Mouse (Mus musculus): ENCODE measurements around the gene Camkk1. TPM values are rescaled to one million over a fixed set of nuclear protein-coding genes. Genes with fewer than 3 reads are reported as not detected.

Gene Camkk1
- total RNA-seq (2014; rRNA removed; ENCODE audit: low replicate concordance) (0.62 and 4.9 TPM in 2 replicates), polyA plus RNA-seq (2015; fragmentation: Nextera tagmentation; extraction: Ambion mirVana) (0.68 and 1.1 TPM in 2 replicates)

- peak; percentile 94 for ATAC-seq (ENCODE audit: insufficient read depth, low read depth)
- Histone ChIP-seq H3K4me3 (ENCODE audit: low read depth, low read length) (peak within 1 kb of the TSS; percentile 54), H3K36me3 (replicated peaks; ENCODE audit: control insufficient read depth, insufficient read depth, low read length) (no peaks in the 10 kb centered on the region), H3K4me2 (ENCODE audit: low read depth, low read length) (peak within 1 kb of the TSS; percentile 93), H3K4me1 (ENCODE audit: control insufficient read depth, insufficient read depth) (peaks cover 4% of the 10 kb centered on the region), H3K9ac (replicated peaks; ENCODE audit: low read depth, low read length) (peak within 1 kb of the TSS; percentile 18), H3K27me3 (ENCODE audit: control insufficient read depth, insufficient read depth, low read length) (peaks cover 29% of the 10 kb centered on the region), H3K9me3 (replicated peaks; ENCODE audit: control insufficient read depth, low read length) (no peaks in the 10 kb centered on the region), H3K27ac (ENCODE audit: low read depth) (no peak within 1 kb of the TSS)
- under 1% methylated on average over 57 of the region's 57 CpGs for WGBS
- DNase-seq (ENCODE audit: low spot score) = peak; percentile 83
- TF ChIP-seq CTCF (IDR thresholded peaks at IDR 0.05; ENCODE audit: low read depth) = no peak
- TF ChIP-seq EP300 (IDR thresholded peaks at IDR 0.05; ENCODE audit: low read depth) = no peak
Measured at GRCm38 (mm10) chr11:73018471-73019146, at the start of gene Camkk1. Gene Camkk1 (plus strand): TSS chr11:73019008.

DNA sequence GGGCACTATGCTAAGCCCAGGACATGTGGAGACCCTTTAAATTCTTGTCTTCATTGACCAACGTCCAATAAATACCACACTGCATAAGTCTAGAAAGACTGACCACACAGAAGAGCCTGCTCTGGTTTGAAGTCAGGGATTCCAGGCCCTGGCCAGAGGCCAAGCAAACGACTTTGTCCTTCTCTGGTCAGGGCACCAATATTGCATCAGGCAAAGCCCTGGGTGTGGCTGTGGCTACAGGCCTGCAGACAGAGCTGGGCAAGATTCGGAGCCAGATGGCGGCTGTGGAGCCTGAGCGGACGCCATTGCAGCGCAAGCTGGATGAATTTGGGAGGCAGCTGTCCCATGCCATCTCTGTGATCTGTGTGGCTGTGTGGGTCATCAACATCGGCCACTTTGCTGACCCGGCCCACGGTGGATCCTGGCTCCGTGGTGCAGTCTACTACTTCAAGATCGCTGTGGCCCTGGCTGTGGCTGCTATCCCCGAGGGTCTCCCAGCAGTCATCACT lies 43.8 kb upstream of the Camkk1 start:
- H3K27ac ChIP-seq (ENCODE audit: low read depth) = no peak overlapping the region
- H3K9ac ChIP-seq (replicated peaks; ENCODE audit: low read depth, low read length) = no peak overlapping the region
- DNase-seq (ENCODE audit: low spot score) (no peak), ATAC-seq (ENCODE audit: insufficient read depth, low read depth) (no peak)
- 76% methylated on average over 13 of the region's 13 CpGs for WGBS
- no peak for TF ChIP-seq EP300 (IDR thresholded peaks at IDR 0.05; ENCODE audit: low read depth)
- no peak for TF ChIP-seq CTCF (IDR thresholded peaks at IDR 0.05; ENCODE audit: low read depth)
- no peaks in the 10 kb centered on the region for H3K27me3 ChIP-seq (ENCODE audit: control insufficient read depth, insufficient read depth, low read length)
- no peaks in the 10 kb centered on the region for H3K9me3 ChIP-seq (replicated peaks; ENCODE audit: control insufficient read depth, low read length)
- no peak overlapping the region for H3K4me3 ChIP-seq (ENCODE audit: low read depth, low read length)
- H3K4me1 ChIP-seq (ENCODE audit: control insufficient read depth, insufficient read depth) = no peaks in the 10 kb centered on the region
- H3K36me3 ChIP-seq (replicated peaks; ENCODE audit: control insufficient read depth, insufficient read depth, low read length) = no peaks in the 10 kb centered on the region
- H3K4me2 ChIP-seq (ENCODE audit: low read depth, low read length) = no peak overlapping the region

- Histone ChIP-seq H3K4me3 (ENCODE audit: low read depth, low read length) (no peak overlapping the region), H3K4me1 (ENCODE audit: control insufficient read depth, insufficient read depth) (no peaks in the 10 kb centered on the region), H3K9me3 (replicated peaks; ENCODE audit: control insufficient read depth, low read length) (no peaks in the 10 kb centered on the region), H3K4me2 (ENCODE audit: low read depth, low read length) (no peak overlapping the region), H3K9ac (replicated peaks; ENCODE audit: low read depth, low read length) (no peak overlapping the region), H3K36me3 (replicated peaks; ENCODE audit: control insufficient read depth, insufficient read depth, low read length) (no peaks in the 10 kb centered on the region), H3K27ac (ENCODE audit: low read depth) (no peak overlapping the region), H3K27me3 (ENCODE audit: control insufficient read depth, insufficient read depth, low read length) (no peaks in the 10 kb centered on the region)
- ATAC-seq (ENCODE audit: insufficient read depth, low read depth) (no peak), DNase-seq (ENCODE audit: low spot score) (no peak)
- TF ChIP-seq EP300 (IDR thresholded peaks at IDR 0.05; ENCODE audit: low read depth) (no peak), CTCF (IDR thresholded peaks at IDR 0.05; ENCODE audit: low read depth) (no peak)
- 81% methylated on average over 9 of the region's 9 CpGs for WGBS
Measured at GRCm38 (mm10) chr11:72982516-72982915, 36.3 kb upstream of the Camkk1 start.

DNA sequence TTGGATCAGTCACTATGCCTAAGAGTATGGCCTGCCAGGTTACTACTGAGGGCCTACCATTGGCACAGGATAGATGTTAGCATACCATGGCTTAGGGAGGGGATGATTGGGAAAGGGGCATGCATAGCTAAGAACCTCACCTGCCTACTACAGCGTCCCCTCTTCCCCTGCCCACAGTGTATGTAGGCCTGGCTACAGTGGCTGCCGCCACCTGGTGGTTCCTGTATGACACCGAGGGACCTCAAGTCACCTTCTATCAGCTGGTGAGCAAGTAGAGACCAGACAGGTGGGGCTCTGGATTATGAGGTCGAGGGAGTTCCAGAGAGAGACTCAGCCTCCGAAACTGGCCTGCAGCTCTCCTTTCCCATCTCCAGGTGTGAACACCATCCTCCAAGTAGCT lies 35.5 kb upstream of the Camkk1 start:
- WGBS = 45% methylated on average over 5 of the region's 5 CpGs
- H3K9me3 ChIP-seq (replicated peaks; ENCODE audit: control insufficient read depth, low read length) = no peaks in the 10 kb centered on the region

DNA sequence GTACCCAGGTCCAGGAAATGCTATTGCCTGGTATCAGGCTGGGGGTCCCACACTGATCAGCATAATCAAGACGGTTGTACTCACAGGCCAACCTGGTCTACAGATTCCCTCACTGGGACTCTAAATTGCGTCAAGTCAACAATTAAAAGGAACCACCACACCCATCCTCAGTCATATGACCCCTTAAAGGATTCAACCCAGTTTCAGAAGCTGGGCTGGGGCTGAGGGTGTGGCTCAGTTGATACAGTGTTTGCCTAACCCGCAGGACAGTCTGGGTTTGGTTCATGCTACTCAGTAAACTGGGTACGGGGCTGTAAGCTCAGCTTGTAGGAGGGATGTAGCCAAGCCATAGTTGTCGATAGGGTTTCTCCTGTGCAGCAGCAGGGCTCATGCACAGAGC lies 32.1 kb upstream of the Camkk1 start:
- ATAC-seq (ENCODE audit: insufficient read depth, low read depth) = no peak
- peaks cover 6% of the 10 kb centered on the region; the same call in 1 of the 2 replicates for H3K4me1 ChIP-seq (ENCODE audit: control insufficient read depth, insufficient read depth)
- no peak overlapping the region for H3K9ac ChIP-seq (replicated peaks; ENCODE audit: low read depth, low read length)
- DNase-seq (ENCODE audit: low spot score) = no peak
- TF ChIP-seq CTCF (IDR thresholded peaks at IDR 0.05; ENCODE audit: low read depth) (no peak), EP300 (IDR thresholded peaks at IDR 0.05; ENCODE audit: low read depth) (no peak)
- H3K27me3 ChIP-seq (ENCODE audit: control insufficient read depth, insufficient read depth, low read length) = no peaks in the 10 kb centered on the region
- WGBS = 76% methylated on average over 5 of the region's 5 CpGs
- no peak overlapping the region for H3K4me2 ChIP-seq (ENCODE audit: low read depth, low read length)
- no peaks in the 10 kb centered on the region for H3K9me3 ChIP-seq (replicated peaks; ENCODE audit: control insufficient read depth, low read length)
- H3K36me3 ChIP-seq (replicated peaks; ENCODE audit: control insufficient read depth, insufficient read depth, low read length) = no peaks in the 10 kb centered on the region
- no peak overlapping the region for H3K27ac ChIP-seq (ENCODE audit: low read depth)
- no peak overlapping the region for H3K4me3 ChIP-seq (ENCODE audit: low read depth, low read length)

More for the DNA sequence above, 35.5 kb upstream of the Camkk1 start:
- Histone ChIP-seq H3K4me2 (ENCODE audit: low read depth, low read length) (no peak overlapping the region), H3K27ac (ENCODE audit: low read depth) (no peak overlapping the region), H3K4me1 (ENCODE audit: control insufficient read depth, insufficient read depth) (no peaks in the 10 kb centered on the region), H3K36me3 (replicated peaks; ENCODE audit: control insufficient read depth, insufficient read depth, low read length) (no peaks in the 10 kb centered on the region), H3K4me3 (ENCODE audit: low read depth, low read length) (no peak overlapping the region), H3K27me3 (ENCODE audit: control insufficient read depth, insufficient read depth, low read length) (no peaks in the 10 kb centered on the region), H3K9ac (replicated peaks; ENCODE audit: low read depth, low read length) (no peak overlapping the region)
- TF ChIP-seq CTCF (IDR thresholded peaks at IDR 0.05; ENCODE audit: low read depth) (peak; percentile 66), EP300 (IDR thresholded peaks at IDR 0.05; ENCODE audit: low read depth) (no peak)
- ATAC-seq (ENCODE audit: insufficient read depth, low read depth) = no peak
- no peak for DNase-seq (ENCODE audit: low spot score)
